ENCODE assay signal across 15 mouse cellular contexts in the genomic region with DNA sequence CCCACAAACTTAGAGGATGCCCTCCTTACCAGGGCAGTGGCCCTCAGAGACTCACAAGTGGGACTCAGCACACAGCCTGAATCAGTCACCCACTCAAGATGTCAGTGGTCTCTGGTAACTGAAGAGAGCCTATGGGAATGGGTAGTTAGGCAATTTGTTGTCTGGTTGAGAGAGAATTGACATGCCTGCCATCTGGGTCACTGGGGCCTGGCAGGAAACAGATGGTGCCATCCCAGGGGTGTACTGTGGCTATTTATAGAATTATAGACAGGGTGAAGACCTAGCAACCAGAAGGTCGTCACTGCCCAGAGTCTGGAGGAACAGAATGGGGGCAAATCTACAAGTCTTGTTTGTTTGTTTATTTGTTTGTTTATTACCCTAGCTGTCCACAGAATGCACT. TPM values are rescaled to one million over a fixed set of nuclear protein-coding genes. Genes with fewer than 3 reads are reported as not detected.
DNase-seq lines count a peak whose midpoint lies in the region; ATAC-seq lines count a peak whose summit lies in the region.
"Had no signal": no experiment of that assay in that cellular context is flagged by ENCODE, and none has a peak within 500 bp of the region (broad histone marks: within the 10 kb centered on the region; RNA-seq: fewer than 3 reads in every experiment).

No protein-coding gene starts in this region.

- no peak overlapping the region for H3K4me3 ChIP-seq in midbrain, embryonic 10.5 days
- H3K4me3 ChIP-seq in midbrain, embryonic 14.5 days (replicated peaks; ENCODE audit: low read depth, low read length): no peak overlapping the region
- H3K4me3 ChIP-seq in kidney, embryonic 14.5 days (ENCODE audit: low read length): no peak overlapping the region
- H3K4me3 ChIP-seq: embryonic facial prominence, embryonic 15.5 days; forebrain, embryonic 13.5 days had no signal

- peaks cover 9% of the 10 kb centered on the region; the same call in 1 of the 2 replicates for H3K4me1 ChIP-seq in midbrain, embryonic 10.5 days
- H3K4me1 ChIP-seq in midbrain, embryonic 14.5 days (ENCODE audit: control insufficient read depth, insufficient read depth, low read length): no peaks in the 10 kb centered on the region
- no peaks in the 10 kb centered on the region for H3K4me1 ChIP-seq in kidney, embryonic 14.5 days (ENCODE audit: control insufficient read depth, insufficient read depth, low read length)

- WGBS in midbrain, embryonic 10.5 days: 72% methylated on average over 1 of the region's 1 CpGs
- WGBS in midbrain, embryonic 14.5 days: 52% methylated on average over 1 of the region's 1 CpGs
- 43% methylated on average over 1 of the region's 1 CpGs for WGBS in kidney, embryonic 14.5 days

- no peaks in the 10 kb centered on the region for H3K36me3 ChIP-seq in midbrain, embryonic 10.5 days
- no peaks in the 10 kb centered on the region for H3K36me3 ChIP-seq in midbrain, embryonic 14.5 days (ENCODE audit: control insufficient read depth, insufficient read depth, low read length)
- H3K36me3 ChIP-seq in kidney, embryonic 14.5 days (ENCODE audit: control insufficient read depth, insufficient read depth, low read length): no peaks in the 10 kb centered on the region
- H3K36me3 ChIP-seq: embryonic facial prominence, embryonic 15.5 days had no signal

- no peak overlapping the region for H3K4me2 ChIP-seq in midbrain, embryonic 14.5 days (ENCODE audit: low read length)
- H3K4me2 ChIP-seq in kidney, embryonic 14.5 days (replicated peaks; ENCODE audit: low read depth, low read length): no peak overlapping the region
- H3K4me2 ChIP-seq: embryonic facial prominence, embryonic 15.5 days; forebrain, embryonic 13.5 days had no signal

- intact Hi-C loops in left cerebral cortex, postnatal 25 days (cut with DNase I): no loop called here

- H3K27me3 ChIP-seq in midbrain, embryonic 10.5 days (ENCODE audit: low read depth, poor library complexity, severe bottlenecking): no peaks in the 10 kb centered on the region
- no peaks in the 10 kb centered on the region for H3K27me3 ChIP-seq in midbrain, embryonic 14.5 days (ENCODE audit: control insufficient read depth, insufficient read depth, low read length)
- H3K27me3 ChIP-seq in kidney, embryonic 14.5 days (ENCODE audit: control insufficient read depth, insufficient read depth, low read length): no peaks in the 10 kb centered on the region
- H3K27me3 ChIP-seq: embryonic facial prominence, embryonic 15.5 days; forebrain, embryonic 13.5 days had no signal

- H3K9ac ChIP-seq in midbrain, embryonic 14.5 days (replicated peaks; ENCODE audit: low read length): no peak overlapping the region
- H3K9ac ChIP-seq in kidney, embryonic 14.5 days (ENCODE audit: low read depth, low read length): no peak overlapping the region
- H3K9ac ChIP-seq: embryonic facial prominence, embryonic 15.5 days; forebrain, embryonic 13.5 days had no signal

- no peaks in the 10 kb centered on the region for H3K9me3 ChIP-seq in midbrain, embryonic 10.5 days (replicated peaks)
- no peaks in the 10 kb centered on the region for H3K9me3 ChIP-seq in midbrain, embryonic 14.5 days (ENCODE audit: control insufficient read depth, low read length)
- H3K9me3 ChIP-seq in kidney, embryonic 14.5 days (ENCODE audit: control insufficient read depth, low read length): no peaks in the 10 kb centered on the region
- H3K9me3 ChIP-seq: embryonic facial prominence, embryonic 15.5 days; forebrain, embryonic 13.5 days had no signal

- H3K27ac ChIP-seq in midbrain, embryonic 10.5 days (replicated peaks): 0 out of 2 replicates have a peak overlapping the region, but pooled peaks have one; percentile 17
- no peak overlapping the region for H3K27ac ChIP-seq in midbrain, embryonic 14.5 days (replicated peaks; ENCODE audit: low read depth, low read length)
- H3K27ac ChIP-seq in kidney, embryonic 14.5 days (ENCODE audit: low read depth, low read length): no peak overlapping the region
- H3K27ac ChIP-seq: embryonic facial prominence, embryonic 15.5 days; forebrain, embryonic 13.5 days; macrophage had no signal

- DNase-seq in cerebellum, adult 18-20 months: peak; percentile 64 to 66
- DNase-seq in cerebellum, postnatal 4 days (ENCODE audit: low spot score in 2 of 2): no peak
- no peak for DNase-seq in midbrain, embryonic 10.5 days (ENCODE audit: low spot score)
- no peak for DNase-seq in midbrain, embryonic 14.5 days
- peak; percentile 72 for DNase-seq in cerebellum, adult 9-10 months
- DNase-seq in retina, embryonic 14.5 days (ENCODE audit: low spot score): peak; percentile 60
- DNase-seq in left cerebral cortex, postnatal 25 days (ENCODE audit: low spot score in 2 of 2): no peak
- DNase-seq: gastrocnemius, postnatal 14 days; layer of hippocampus, adult 9-11 months; thymus, adult 2 months had no signal

- no peak for ATAC-seq in midbrain, embryonic 14.5 days (ENCODE audit: low FRiP score, low TSS enrichment)
- no peak for ATAC-seq in kidney, embryonic 14.5 days (ENCODE audit: low FRiP score, low TSS enrichment)
- ATAC-seq: forebrain, embryonic 13.5 days had no signal

RNA-seq across cellular contexts. Expression of gene Gsg1l, which starts 54.8 kb away (rescaled TPM):
- polyA plus RNA-seq in midbrain, embryonic 10.5 days (2016; fragmentation: Nextera tagmentation; extraction: Ambion mirVana): 1.1 and 1.9 TPM in 2 replicates
- 9.6 and 10.3 TPM in 2 replicates for polyA plus RNA-seq in midbrain, embryonic 14.5 days (2014; fragmentation: Nextera tagmentation; extraction: Ambion mirVana)
- 0.50 and 0.51 TPM in 2 replicates for polyA plus RNA-seq in kidney, embryonic 14.5 days (2014; fragmentation: Nextera tagmentation; extraction: Ambion mirVana)
- 10 to 100 TPM; 81.6 to 84.0 TPM for total RNA-seq in left cerebral cortex, postnatal 25 days (2021)
- polyA plus RNA-seq: C2C12 had no signal

Comparison
In these comparisons a context has a peak if more than half of its experiments do, and no peak if none do; other contexts are left out.
1. DNase-seq: peak in cerebellum, adult 18-20 months (2 of 2), cerebellum, adult 9-10 months (single experiment) and retina, embryonic 14.5 days (single experiment); none in cerebellum, postnatal 4 days (0 of 2), midbrain, embryonic 10.5 days (single experiment), midbrain, embryonic 14.5 days (single experiment) and left cerebral cortex, postnatal 25 days (0 of 2).